Mouse (Mus musculus) embryo, embryonic 10.5 days (tissue): ENCODE results near the gene Mroh7.

Source experiments
- DNase-seq: peaks from one replicate; pipeline ENCODE4 v3.0.0-alpha.2; 2015; ENCODE audit warnings: low spot score

Mroh7 gene

GRCm38 (mm10) chr4:106699989-106700388, 30.7 kb downstream of the Mroh7 start:
- DNase-seq: peak; percentile 79

GRCm38 (mm10) chr4:106693841-106694430, 36.8 kb downstream of the Mroh7 start:
- no peak for DNase-seq

- no peak for DNase-seq
Measured at GRCm38 (mm10) chr4:106688636-106689296, 42.0 kb downstream of the Mroh7 start.

- no peak for DNase-seq
Measured at GRCm38 (mm10) chr4:106680955-106681354, 49.8 kb downstream of the Mroh7 start.

GRCm38 (mm10) chr4:106679152-106679551, 51.6 kb downstream of the Mroh7 start:
- no peak for DNase-seq

GRCm38 (mm10) chr4:106678442-106679118, 52.1 kb downstream of the Mroh7 start, which contains the start of gene Ttc4:
Gene Ttc4 (minus strand): TSS chr4:106678944.
- peak; percentile 94 for DNase-seq

GRCm38 (mm10) chr4:106676749-106677148, 54.0 kb downstream of the Mroh7 start:
- DNase-seq: no peak

- no peak for DNase-seq
Measured at GRCm38 (mm10) chr4:106666546-106666945, 64.2 kb downstream of the Mroh7 start.

GRCm38 (mm10) chr4:106665673-106666072, 65.1 kb downstream of the Mroh7 start:
- DNase-seq: no peak

- DNase-seq: no peak
Measured at GRCm38 (mm10) chr4:106665269-106665668, 65.5 kb downstream of the Mroh7 start.

- DNase-seq: no peak
Measured at GRCm38 (mm10) chr4:106664697-106665096, 66.0 kb downstream of the Mroh7 start.

- no peak for DNase-seq
Measured at GRCm38 (mm10) chr4:106663956-106664470, 66.7 kb downstream of the Mroh7 start.

- no peak for DNase-seq
Measured at GRCm38 (mm10) chr4:106655681-106656080, 75.0 kb downstream of the Mroh7 start.

- no peak for DNase-seq
Measured at GRCm38 (mm10) chr4:106653051-106653450, 77.7 kb downstream of the Mroh7 start.

- no peak for DNase-seq
Measured at GRCm38 (mm10) chr4:106652546-106652945, 78.2 kb downstream of the Mroh7 start.

- peak; percentile 99 for DNase-seq
Measured at GRCm38 (mm10) chr4:106650833-106651527, 79.7 kb downstream of the Mroh7 start, which contains the start of gene Pars2. Gene Pars2 (plus strand): TSS chr4:106651069.

GRCm38 (mm10) chr4:106647137-106647536, 83.6 kb downstream of the Mroh7 start:
- no peak for DNase-seq

- no peak for DNase-seq
Measured at GRCm38 (mm10) chr4:106645797-106646196, 84.9 kb downstream of the Mroh7 start.

- DNase-seq: no peak
Measured at GRCm38 (mm10) chr4:106644218-106644610, 86.5 kb downstream of the Mroh7 start.

- no peak for DNase-seq
Measured at GRCm38 (mm10) chr4:106643483-106644217, 87.1 kb downstream of the Mroh7 start.

- no peak for DNase-seq
Measured at GRCm38 (mm10) chr4:106634086-106634479, 96.6 kb downstream of the Mroh7 start.
